Mouse (Mus musculus) lung, postnatal 4 days (tissue): Measurements from ENCODE around the gene Abhd16b.

Experiments used
- DNase-seq, 2 experiments: peaks; one replicate each; pipeline ENCODE4 v3.0.0; 2021

The Abhd16b gene

DNA sequence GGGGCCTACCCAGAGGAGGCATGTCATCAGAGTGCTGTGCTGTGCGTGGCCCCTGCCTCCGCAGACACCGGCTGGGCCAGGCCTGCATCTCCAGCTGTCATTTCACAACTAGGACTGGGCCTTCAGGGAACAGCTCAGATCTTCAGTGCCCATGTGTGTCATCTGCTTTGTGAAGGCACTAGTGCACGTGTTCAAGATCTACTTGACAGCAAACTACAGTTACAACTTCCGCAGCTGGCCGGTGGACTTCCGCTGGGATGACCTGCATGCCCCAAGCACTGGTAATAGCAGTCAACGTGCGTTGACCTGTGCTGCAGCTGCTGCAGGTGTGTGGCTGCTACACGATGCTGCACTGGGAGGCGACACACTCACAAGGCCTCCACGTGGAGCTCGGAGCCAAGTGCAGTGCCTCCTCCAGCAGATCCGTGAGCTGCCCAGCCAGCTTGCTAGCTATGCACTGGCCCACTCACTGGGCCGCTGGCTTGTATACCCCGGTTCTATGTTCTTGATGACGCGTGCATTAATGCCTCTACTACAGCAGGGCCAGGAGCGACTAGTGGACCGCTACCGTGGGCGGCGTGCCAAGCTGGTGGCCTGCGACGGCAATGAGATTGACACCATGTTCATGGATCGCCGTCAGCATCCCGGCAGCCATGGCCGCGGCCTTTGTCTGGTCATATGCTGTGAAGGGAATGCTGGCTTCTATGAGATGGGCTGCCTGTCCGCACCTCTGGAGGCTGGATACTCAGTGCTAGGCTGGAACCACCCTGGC is at the start of gene Abhd16b:
Gene Abhd16b (plus strand): TSS at position 51 of the 772 bp plus-strand sequence.
- DNase-seq: no peak

DNA sequence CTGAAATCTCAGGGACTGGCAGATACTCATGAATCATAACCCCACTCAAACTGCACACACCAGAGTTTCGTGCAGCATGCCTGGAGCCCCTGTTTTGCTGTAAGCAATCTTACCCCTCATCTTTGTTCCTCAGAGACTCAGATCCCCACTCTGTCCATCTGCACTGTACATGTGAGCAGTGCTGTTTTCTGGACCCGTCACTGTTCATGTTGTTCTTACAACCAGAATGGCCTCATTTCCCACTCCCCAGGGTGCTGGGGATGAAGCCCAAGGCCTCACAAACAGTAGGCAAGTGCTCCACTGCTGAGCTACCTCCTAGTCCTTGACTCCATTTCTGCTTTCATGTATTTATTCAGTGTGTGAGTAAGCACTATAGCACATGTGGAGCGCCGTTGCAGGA is 40.8 kb upstream of the Abhd16b start:
- DNase-seq: no peak

DNA sequence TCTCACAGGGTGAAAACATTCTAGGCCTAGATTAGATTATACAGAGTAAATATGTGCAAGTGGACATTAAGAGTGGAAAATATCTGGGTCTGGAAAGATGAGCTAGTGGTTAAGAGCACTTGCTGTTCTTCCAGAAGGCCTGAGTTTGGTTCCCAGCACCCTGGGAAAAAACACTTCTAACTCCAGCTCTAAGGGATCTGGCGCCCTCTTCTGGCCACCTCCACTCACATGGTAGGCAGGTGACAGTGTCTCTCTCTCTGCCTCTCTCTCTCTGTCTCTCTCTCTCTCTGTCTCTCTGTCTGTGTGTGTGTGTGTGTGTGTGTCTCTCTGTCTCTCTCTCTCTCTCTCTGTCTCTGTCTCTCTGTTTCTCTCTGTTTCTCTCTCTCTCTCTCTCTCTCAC is 39.7 kb upstream of the Abhd16b start:
- DNase-seq: no peak

DNA sequence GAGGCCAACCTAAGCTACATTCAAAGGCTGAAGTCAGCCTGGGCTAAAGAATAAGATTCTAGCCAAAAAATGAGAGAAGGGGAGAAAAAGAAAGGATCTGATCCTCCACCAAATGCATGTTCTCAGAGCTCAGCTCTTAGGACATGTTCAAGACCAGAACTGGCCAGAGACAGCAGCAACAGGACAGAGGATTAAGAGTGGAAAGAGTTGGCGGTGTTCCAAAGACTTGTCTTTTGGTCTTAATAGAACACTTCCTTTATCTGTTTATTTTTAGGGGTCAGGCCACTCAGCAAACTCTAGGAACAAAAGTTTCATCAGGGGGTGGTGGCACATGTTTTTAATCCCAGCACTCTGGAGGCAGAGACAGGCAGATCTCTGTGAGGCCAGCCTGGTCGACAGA is 37.1 kb upstream of the Abhd16b start:
- DNase-seq: peak in 1 of 2 experiments; percentile 30

DNA sequence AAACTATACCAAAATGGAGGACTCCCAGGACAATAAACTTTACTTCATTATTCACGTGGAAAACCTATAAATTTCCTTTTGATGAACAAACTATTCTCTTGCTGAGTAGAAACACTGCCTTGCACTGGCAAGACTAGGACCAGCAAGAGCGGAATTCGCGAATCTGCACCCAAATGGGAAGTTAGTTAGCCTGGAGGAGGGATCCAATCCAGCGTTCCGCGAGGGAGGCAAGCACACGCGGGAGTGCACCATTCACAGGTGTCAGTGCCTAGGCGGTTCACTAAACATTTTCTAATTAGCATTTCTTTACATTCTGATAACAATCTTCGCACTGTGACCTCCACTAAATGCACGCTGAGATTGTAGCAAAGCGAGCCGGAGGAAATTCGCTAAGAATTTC is 35.2 kb upstream of the Abhd16b start:
- DNase-seq: no peak

DNA sequence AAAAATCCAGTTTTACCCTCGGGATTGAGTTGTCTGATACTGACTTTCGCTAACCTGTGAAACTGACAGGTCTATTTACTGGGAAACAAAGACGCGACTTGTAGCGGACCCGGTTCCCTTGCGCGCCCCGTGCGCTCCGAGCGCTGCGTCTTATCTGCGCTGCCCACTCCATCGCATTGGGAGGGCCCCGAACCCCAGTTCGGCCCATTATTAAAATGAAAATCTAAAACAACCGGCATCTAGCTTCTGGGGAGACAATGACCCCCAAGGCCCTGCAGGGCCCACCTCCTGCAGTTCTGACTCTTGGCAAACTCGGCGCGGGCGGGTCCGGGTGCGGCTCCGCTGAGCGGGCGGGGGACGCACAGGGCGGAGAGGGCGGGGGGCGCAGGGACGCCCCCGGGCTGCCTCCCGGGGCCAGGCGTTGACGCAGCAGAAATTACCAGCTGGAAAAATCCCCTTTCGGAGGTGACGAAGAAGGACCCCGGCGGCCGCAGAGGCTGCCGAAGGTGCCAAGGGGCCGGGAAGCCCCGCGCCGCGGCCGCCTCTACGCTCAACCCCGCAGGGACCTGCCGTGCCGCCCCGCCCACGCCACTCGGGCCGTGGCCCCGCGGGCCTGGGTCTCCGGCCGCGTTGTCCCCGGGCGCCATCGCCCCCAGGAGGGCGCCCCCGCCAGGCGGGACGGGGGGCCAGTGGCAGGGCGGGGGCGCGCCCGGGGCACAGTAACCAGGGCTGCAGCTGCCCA is 34.4 kb upstream of the Abhd16b start:
- peak; percentile 58 to 60 for DNase-seq

DNA sequence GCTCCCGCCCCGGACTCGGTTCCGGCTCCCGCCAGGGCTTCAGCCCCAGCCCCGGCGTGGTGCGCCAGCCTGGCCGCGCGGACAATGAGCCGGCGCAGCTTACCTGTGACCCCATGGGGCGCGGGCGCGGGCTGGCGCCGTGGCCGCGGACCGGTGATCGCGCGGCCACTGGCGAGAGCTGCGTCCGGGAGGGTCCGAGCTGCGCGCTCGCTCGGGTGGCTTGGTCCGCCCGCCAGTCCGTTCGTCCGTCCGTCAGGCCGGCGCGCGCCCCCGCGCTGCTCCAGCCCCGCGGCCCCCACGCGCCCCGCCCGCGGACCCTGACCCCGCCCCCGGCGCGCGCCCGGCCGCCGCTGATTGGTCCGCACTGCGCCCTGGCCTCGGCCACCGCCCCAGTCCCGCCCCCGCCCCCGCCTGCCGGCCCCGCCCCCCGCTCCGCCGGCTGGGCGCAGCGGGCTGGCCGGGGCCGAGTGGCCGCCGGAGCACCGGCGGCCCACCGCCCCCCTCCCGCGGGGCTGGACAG is 33.8 kb upstream of the Abhd16b start, which contains the start of gene Zbtb46:
Gene Zbtb46 (minus strand): TSS at position 274 of the 520 bp plus-strand sequence.
- peak; percentile 91 to 94 for DNase-seq

DNA sequence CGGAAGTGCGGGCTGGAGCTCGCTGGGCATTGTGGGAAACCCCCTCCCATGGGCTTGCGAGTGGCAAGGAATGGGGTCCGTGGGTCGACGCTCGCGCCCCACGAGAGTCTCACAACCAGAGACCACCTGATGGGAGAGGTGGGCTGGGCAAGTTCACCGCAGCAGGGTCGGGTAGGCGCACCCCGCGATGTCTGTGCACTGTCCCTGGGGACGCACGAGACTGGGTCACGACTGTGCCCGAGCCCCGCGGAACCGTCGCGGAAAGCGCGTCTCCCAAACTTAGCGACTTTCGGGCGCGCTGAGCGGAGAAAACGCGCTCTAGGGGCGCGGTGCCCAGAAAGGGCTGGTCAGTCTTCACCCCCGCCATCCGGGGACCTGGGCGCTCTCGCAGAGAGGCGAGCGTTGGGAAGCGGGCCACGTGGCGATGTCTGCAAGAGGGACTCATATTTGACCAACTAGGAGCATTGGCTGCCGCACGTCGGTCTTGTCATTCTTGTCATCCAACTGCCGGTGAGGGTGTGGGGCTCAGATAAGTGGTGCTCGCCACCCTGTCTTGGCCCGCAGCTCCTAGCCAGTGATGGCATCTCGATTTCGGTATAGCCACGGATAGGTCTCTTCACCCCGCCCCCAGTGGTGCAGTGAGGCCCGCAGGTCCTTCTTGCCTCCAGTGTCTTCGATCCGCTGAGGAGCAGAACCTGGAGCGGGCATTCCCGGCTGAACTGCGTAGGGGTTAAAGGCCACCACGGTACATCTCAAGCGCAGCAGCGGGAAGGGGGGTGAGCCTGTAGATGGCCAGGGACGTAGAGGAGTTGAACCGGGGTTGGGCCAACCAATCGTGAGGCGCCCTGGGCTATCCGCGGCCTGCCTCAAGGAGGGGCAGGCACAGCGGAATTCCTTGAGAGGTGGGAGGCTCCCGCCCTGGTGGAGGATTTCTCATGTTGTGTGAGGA is 33.1 kb upstream of the Abhd16b start:
- peak; percentile 69 to 84 for DNase-seq

DNA sequence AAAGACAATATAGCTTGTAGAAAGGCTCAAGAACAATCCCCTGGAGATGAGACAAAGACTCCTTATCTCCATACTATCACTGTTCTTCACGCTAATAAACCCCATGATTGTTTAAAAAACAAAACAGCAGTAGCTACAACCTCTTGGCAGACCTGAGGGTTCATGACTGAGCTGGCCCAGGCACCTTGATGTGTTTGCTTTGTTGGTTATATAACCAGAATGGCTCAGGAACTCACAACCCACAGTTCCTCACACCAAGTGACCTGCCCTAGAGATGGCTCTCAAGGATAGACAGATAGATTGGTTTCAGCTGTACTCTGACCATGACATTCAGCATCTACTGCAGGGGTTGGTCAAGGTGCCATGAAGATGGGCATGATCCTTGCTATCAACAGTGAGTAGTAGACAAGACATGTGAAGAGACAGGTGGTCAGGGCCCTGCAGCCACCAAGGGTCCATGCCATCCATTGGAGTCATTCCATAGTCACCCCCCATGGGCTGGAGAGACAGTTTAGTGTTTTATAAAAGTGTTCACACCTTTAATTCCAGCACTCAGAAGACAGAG is 31.4 kb upstream of the Abhd16b start:
- DNase-seq: no peak

DNA sequence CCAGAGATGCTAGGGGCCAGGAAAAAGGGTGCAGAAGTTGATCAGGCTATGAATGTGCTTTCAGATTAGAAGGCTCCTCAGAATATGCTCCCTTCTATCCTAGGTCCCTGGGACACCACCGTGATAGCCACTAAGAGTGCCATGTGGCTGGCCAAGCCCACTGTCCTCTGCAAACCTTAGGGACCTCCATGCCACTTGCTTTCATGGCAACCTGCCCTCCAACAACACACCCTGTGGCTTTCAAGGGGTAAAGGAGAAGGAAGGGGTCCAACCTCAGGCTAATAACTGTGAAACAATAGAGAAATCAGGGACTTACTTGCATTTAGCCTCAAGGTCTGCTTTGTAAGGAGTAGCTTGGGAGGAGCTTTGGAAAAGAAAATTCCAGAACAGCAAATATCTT is 30.4 kb upstream of the Abhd16b start:
- no peak for DNase-seq

DNA sequence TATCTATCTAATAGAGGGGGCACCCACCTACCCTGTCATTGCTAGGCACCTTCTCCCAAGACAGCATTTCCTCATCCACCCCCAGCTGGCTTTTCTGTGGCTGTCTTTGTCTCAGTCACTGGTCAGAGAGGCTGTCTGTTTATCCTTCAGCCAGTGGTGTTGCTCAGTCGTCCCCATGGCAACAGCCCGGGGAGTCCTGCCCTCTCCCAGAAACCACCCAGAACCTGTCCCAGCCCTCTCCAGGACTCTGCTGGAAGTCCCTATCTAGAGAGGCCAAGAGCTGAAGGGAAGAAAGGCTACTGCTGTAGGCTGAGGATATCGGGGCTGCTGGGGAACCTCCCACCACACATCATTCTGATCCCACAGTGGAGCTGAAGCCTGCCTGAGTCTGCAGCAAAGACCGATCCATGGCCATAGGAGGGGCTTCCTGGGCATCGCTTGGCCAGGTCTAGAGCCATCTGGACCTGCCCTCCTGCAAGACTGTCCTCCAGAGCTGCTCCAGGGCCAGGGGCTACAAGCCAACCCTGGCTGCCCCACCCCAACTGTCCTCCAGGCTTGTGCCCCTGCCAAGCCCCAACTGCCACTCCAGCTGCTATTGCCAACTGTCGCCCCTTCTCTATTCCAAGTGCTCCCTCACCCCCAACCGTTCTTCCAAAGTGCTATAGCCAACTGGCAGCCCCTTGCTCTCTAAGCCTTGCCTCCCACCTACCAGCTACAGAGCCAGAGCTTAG is 29.8 kb upstream of the Abhd16b start:
- DNase-seq: peak; percentile 69 to 82

DNA sequence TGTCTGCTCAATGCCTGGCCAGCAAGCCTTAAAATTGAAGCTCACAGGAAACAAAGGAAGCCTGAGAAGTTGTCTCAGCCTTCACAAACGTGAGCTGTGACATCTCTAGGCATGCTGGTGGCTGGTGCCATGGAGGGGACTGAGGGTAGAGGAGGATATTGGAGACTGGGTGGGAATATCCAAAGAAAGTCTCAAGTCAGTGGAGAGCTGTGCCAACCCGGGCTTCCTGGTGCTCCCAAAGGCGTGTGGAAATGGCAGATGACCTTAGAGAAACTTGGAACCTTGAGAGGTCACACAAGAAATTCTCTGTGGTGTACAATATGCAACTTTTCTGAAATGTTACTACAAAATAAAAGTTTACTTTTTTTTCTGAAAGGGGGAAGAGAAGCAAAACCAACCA is 27.6 kb upstream of the Abhd16b start:
- no peak for DNase-seq

DNA sequence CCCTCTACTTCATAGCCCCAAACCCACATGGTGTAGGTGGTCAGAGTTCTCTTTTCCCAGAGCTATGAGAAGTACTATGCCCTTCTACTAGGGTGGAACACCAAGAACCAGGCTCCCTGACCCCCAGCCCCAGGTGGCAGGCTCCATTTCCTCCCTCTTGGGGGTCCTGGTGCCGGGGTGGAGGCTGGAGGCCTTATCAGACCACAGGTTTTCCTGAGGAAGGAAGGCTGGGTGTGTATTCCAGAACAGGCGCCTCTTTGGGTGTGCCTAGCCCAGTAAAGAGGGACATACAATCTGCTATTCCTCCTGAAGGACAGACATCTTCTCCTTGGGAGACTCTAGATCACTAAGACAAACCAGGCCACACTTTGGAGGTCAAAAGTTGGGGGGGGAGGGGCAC is 22.7 kb upstream of the Abhd16b start:
- peak; percentile 27 to 58 for DNase-seq

DNA sequence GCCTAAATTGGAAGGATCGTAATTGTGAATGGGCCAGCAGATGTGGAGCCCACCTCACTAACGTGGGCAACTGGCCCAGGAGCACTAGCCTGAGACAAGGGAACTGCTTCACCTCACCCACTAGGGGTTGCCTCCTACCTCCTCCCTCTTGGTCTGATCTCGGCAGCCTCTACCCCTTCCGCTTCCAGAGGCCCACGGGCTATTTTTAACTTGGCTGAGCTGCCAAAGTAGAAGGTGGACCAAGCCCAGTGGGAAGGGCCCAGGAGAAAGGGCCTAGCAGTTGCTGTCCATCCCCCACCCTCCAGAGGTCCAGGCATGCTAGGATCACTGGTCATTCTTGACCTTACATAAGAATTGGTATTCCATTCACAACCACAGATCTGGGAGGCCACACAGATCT is 21.8 kb upstream of the Abhd16b start:
- peak; percentile 59 to 76 for DNase-seq

DNA sequence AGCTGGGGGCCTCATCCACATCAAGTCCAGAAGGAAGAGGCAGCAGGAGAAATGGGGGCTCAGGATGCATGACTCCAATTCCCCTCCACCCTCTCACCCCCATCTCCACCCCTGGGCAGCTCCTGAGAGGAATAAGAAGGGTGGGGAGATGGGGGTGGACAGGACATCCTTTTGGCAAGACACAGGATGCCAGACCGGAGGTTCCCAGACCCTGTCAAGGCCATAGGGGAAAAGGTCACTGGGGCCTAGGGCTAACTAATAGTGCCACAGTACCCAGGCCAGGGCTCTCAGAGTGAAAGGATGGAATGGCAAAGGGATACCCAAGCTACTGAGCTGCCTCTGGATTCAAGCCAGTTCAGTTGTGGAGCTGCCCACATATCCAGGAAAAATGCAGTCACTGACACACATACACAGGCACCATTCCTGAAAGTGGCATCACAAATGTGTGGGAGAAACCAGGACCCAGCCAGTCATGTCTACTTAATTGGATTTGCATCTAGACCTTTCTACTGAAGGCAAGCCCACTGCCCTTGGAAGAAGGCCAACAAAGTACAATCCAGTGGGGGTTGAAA is 20.7 kb upstream of the Abhd16b start:
- DNase-seq: peak; percentile 32 to 48

DNA sequence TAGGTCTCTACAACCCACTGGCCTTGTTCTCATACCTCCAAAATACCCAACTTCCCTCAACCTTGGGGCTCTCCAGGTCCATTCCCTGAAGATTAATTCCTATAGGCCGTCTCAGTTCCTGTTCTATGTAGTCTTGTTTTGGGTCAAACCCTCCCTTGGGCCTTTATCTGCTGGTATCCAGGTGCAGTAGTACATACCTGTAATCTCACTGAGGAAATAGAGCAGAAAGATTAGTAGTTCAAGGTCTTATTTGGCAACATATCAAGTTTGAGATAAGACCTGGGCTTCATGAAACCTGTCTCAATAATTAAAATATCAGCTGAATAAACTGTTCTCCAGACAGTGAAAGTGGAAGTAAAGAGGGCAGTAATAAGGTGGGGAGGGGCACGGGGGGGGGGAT is 9.9 kb upstream of the Abhd16b start:
- no peak for DNase-seq

DNA sequence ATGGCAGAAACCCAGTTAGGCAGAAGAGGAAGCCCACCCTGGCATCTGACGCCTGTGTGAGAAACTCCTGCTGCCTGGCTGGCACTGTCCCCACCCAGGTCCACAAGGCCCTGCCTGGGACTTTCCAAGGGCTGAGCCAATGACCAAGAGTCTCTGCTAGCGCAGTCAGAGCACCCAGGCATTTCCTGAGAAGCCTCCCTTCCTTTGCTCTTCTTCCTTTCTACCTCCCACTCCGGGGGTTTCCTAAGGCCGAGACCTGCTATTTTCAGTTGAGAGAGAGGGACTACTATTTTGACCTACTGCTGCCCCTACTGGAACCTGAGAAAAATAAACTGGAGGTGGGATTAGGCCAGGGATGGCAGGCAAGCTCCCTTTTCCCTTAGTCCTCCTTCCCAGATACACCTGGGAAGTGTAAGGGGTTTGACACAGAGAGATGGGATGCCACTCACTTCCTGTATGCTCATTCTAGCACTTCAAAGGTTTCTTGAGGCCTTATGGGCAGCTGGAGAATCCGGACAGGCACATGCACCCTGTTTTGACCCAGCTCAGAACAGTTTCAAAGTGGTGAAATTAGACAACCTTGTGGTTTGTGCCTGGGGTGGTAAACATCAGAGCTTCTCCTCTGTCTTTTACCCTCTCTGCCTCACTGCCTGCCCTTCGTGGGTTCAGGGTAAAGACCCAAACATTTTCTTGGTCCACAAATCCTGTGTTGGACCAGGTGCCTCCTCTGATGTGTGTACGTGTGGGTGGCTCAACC is 9.3 kb upstream of the Abhd16b start:
- DNase-seq: peak; percentile 62 to 81

DNA sequence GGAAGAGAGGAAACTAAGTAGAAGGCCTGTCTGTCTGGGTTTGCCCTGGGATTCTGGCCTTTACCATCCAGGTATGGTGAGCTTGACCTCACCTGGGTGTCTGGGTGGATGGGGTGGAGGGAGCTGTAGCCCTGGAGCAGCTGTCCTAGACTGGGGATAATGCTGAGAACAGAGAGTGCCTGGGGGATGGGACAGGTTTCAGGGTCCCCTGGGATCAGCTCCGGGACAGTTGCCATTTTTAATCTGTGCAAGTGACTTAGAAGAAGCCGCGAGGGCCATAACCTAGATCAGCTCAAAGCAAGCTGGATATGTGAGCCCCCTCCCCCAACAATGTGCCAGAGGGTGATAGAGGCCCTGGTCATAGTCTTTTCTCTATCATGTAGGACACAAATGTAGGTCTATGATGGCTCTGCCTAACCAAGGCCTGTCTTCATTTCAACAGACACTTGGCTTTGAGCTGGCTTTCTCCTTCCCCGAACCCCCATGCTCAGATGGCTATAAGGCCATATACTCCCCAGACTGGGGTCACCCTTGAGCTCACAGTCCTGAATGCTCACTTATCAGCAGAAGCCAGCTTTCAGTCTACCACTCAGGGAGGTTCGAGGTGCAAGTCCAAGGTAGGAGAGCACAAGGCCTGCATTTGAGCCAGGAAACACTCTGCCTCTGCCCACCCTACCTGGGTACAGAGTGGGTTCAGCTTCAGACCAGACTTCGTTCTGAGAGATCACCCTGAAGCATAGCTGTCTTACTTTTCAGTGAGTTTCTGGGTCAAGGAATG is 8.4 kb upstream of the Abhd16b start:
- no peak for DNase-seq

DNA sequence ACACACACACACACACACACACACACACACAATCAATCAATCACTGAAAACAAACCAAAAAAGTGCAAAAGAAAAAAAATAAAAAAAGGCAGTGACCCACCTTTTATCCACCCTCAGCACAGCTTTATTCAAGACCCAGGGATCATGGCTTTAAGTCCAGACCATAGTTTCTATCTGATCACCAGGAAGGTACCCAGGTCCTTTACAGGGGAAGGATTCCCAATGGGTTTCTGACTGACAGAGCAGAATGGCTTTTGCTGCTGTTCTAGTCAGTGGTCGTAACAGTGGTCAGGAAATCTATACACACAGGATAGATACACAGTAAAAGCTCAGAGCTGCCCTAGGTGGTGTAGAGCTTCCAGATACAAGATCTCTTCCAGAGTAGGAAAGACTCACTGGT is 7.3 kb upstream of the Abhd16b start:
- no peak for DNase-seq
